Mouse (Mus musculus) hematopoietic stem cell, adult 5-6 weeks (primary cell): Measurements from ENCODE around the gene Tarbp2. TPM values are rescaled to one million over a fixed set of nuclear protein-coding genes. Genes with fewer than 3 reads are reported as not detected.

ENCODE experiments used
- ATAC-seq, 2 experiments: fragments of 125-278 bp in 1 of 2; replicated peaks in 1 of 2; 2 replicates each; pipeline ENCODE4 v1.8.0; 2016 to 2017; ENCODE audit warnings: inconsistent platforms in 2 of 2, mild to moderate bottlenecking in 2 of 2, moderate number of reproducible peaks in 2 of 2, low read depth in 1 of 2, moderate TSS enrichment in 1 of 2; ENCODE audit not compliant: low FRiP score in 2 of 2, poor library complexity in 2 of 2, severe bottlenecking in 2 of 2, insufficient read depth in 1 of 2, low TSS enrichment in 1 of 2
- total RNA-seq: library from RNA; stranded (forward); fragments of 172-1452, 232-1000 nt; gene quantifications from 2 replicates; pipeline ENCODE4 v1.2.3, GENCODE M21; 2017

The Tarbp2 gene
- total RNA-seq, 1 experiment from 2014 or later, result 33.3 TPM

GRCm38 (mm10) chr15:102503447-102503846 lies 14.5 kb upstream of the Tarbp2 start, which contains the start of gene Gm10337:
Gene Gm10337 (plus strand): TSS chr15:102503722.
- no peak for ATAC-seq

- no peak for ATAC-seq
Measured at GRCm38 (mm10) chr15:102503924-102504782, 13.8 kb upstream of the Tarbp2 start.

- no peak for ATAC-seq
Measured at GRCm38 (mm10) chr15:102505073-102505769, 12.8 kb upstream of the Tarbp2 start.

GRCm38 (mm10) chr15:102505770-102506463 lies 12.1 kb upstream of the Tarbp2 start:
- no peak for ATAC-seq

GRCm38 (mm10) chr15:102506464-102506830 lies 11.5 kb upstream of the Tarbp2 start:
- no peak for ATAC-seq

- no peak for ATAC-seq
Measured at GRCm38 (mm10) chr15:102506864-102507263, 11.1 kb upstream of the Tarbp2 start.

GRCm38 (mm10) chr15:102507561-102507960 lies 10.4 kb upstream of the Tarbp2 start:
- no peak for ATAC-seq

GRCm38 (mm10) chr15:102508336-102508735 lies 9.7 kb upstream of the Tarbp2 start:
- ATAC-seq, result no peak

GRCm38 (mm10) chr15:102510110-102510509 lies 7.9 kb upstream of the Tarbp2 start:
- ATAC-seq, result peak in 1 of 2 experiments; percentile 10; a peak in 1 of 4 replicates

GRCm38 (mm10) chr15:102510590-102511284 lies 7.3 kb upstream of the Tarbp2 start:
- peak; percentile 80 to 87 for ATAC-seq

GRCm38 (mm10) chr15:102511285-102511833 lies 6.6 kb upstream of the Tarbp2 start:
- no peak for ATAC-seq

- ATAC-seq, result no peak
Measured at GRCm38 (mm10) chr15:102512010-102512409, 6.0 kb upstream of the Tarbp2 start.

GRCm38 (mm10) chr15:102512471-102512870 lies 5.5 kb upstream of the Tarbp2 start:
- no peak for ATAC-seq

GRCm38 (mm10) chr15:102513004-102513403 lies 5.0 kb upstream of the Tarbp2 start:
- ATAC-seq, result no peak

- no peak for ATAC-seq
Measured at GRCm38 (mm10) chr15:102515261-102515660, 2.7 kb upstream of the Tarbp2 start.

GRCm38 (mm10) chr15:102515791-102516190 lies 2.2 kb upstream of the Tarbp2 start:
- ATAC-seq, result no peak

- no peak for ATAC-seq
Measured at GRCm38 (mm10) chr15:102516293-102516692, 1.7 kb upstream of the Tarbp2 start.
